In genomic region chr12:79172019-79172941, GRCm38 (mm10) we compare ENCODE assay signal across 8 mouse cellular contexts. TPM values are rescaled to one million over a fixed set of nuclear protein-coding genes. Genes with fewer than 3 reads are reported as not detected.
DNase-seq lines count a peak whose midpoint lies in the region; ATAC-seq lines count a peak whose summit lies in the region.

Vti1b (minus strand) TSS chr12:79172667.

- peaks cover 13% of the 10 kb centered on the region for H3K4me1 ChIP-seq in hindbrain, embryonic 12.5 days

- ATAC-seq in hindbrain, embryonic 12.5 days (ENCODE audit: low FRiP score): peak; percentile 99

- peak within 1 kb of the TSS; percentile 87 for H3K9ac ChIP-seq in hindbrain, embryonic 12.5 days

- H3K9me3 ChIP-seq in hindbrain, embryonic 12.5 days (replicated peaks): no peaks in the 10 kb centered on the region

- peak; percentile 95 for DNase-seq in Muller cell, postnatal 12 days (ENCODE audit: inconsistent ontology term)
- peak; percentile 92 for DNase-seq in cerebellum, adult 9-11 months
- peak; percentile 88 for DNase-seq in frontal cortex, postnatal 10 days (ENCODE audit: low spot score in 2 of 2)
- peak; percentile 91 to 98 for DNase-seq in layer of hippocampus, postnatal 14 days (ENCODE audit: low spot score in 2 of 2)
- DNase-seq in lung, postnatal 14 days: peak; percentile 89
- DNase-seq in retina, adult 2 months (ENCODE audit: low read depth, low spot score): peak; percentile 78
- DNase-seq in thymus, postnatal 36 days: peak; percentile 89 to 90

- H3K27ac ChIP-seq in hindbrain, embryonic 12.5 days: peak within 1 kb of the TSS; percentile 95

- H3K4me3 ChIP-seq in hindbrain, embryonic 12.5 days: peak within 1 kb of the TSS; percentile 96

- no peaks in the 10 kb centered on the region for H3K27me3 ChIP-seq in hindbrain, embryonic 12.5 days

- WGBS in hindbrain, embryonic 12.5 days: under 1% methylated on average over 72 of the region's 73 CpGs

- H3K4me2 ChIP-seq in hindbrain, embryonic 12.5 days (replicated peaks): peak within 1 kb of the TSS; percentile 58

- peaks cover 26% of the 10 kb centered on the region for H3K36me3 ChIP-seq in hindbrain, embryonic 12.5 days

RNA-seq across cellular contexts. Expression of gene Vti1b, which starts in this region (rescaled TPM):
- 126 and 131 TPM in 2 replicates for polyA plus RNA-seq in hindbrain, embryonic 12.5 days (2016; fragmentation: Nextera tagmentation; extraction: Ambion mirVana)
- total RNA-seq in layer of hippocampus, postnatal 14 days (2021): 100 to 1,000 TPM; 121 to 134 TPM

Comparison
In these comparisons a context has a peak if more than half of its experiments do, and no peak if none do; other contexts are left out.
1. Peak in every context shown above with its lines: DNase-seq, ATAC-seq, H3K4me3 ChIP-seq and H3K27ac ChIP-seq.